21 mouse cellular contexts compared by ENCODE assay signal in the genomic region with DNA sequence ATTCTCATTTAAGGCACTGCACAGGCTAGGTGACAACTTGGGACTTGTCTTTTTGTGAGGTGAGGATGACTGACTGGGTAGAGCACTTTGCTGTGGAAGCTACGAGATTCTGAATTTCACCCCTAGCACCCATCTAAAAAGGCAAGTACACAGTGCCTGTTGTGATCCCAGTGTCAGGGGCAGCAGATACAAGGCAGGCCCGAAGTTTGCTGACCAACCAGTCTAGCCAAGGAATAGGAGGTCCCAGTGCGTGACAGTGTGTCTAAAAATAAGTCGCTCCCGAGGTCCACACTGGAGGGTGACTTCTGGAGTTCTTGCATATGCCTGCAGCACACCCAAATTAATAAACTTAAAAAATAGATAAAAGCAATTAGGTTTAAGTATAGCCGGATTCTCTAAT.
A peak's percentile ranks its signal among the peaks of the same experiment; 100 is the strongest.
DNase-seq lines count a peak whose midpoint lies in the region; ATAC-seq lines count a peak whose summit lies in the region.
"Had no signal": no experiment of that assay in that cellular context is flagged by ENCODE, and none has a peak within 500 bp of the region (broad histone marks: within the 10 kb centered on the region; RNA-seq: fewer than 3 reads in every experiment).

No protein-coding gene starts in this region.

- ATAC-seq in heart, embryonic 12.5 days (ENCODE audit: insufficient number of reproducible peaks, low FRiP score) = no peak
- peak; percentile 73 for ATAC-seq in heart, embryonic 15.5 days (replicated peaks; ENCODE audit: insufficient number of reproducible peaks, insufficient read depth, low FRiP score, low read depth)
- ATAC-seq in hindbrain, embryonic 14.5 days (ENCODE audit: low FRiP score) = no peak
- ATAC-seq: forebrain, embryonic 13.5 days; intestine, embryonic 16.5 days had no signal

- peaks cover 5% of the 10 kb centered on the region for H3K4me1 ChIP-seq in heart, embryonic 12.5 days (replicated peaks)
- H3K4me1 ChIP-seq in heart, embryonic 15.5 days (replicated peaks) = peaks cover 3% of the 10 kb centered on the region; the same call in 1 of the 2 replicates
- H3K4me1 ChIP-seq in hindbrain, embryonic 14.5 days (replicated peaks; ENCODE audit: control insufficient read depth, insufficient read depth, low read length) = no peaks in the 10 kb centered on the region
- H3K4me1 ChIP-seq: embryonic facial prominence, embryonic 10.5 days; forebrain, embryonic 13.5 days; heart, embryonic 13.5 days; hindbrain, embryonic 10.5 days; hindbrain, embryonic 15.5 days; kidney, embryonic 15.5 days had no signal

- no peaks in the 10 kb centered on the region for H3K9me3 ChIP-seq in heart, embryonic 12.5 days (replicated peaks)
- no peaks in the 10 kb centered on the region for H3K9me3 ChIP-seq in heart, embryonic 15.5 days (replicated peaks)
- H3K9me3 ChIP-seq in hindbrain, embryonic 14.5 days (ENCODE audit: control insufficient read depth, low read length) = no peaks in the 10 kb centered on the region
- H3K9me3 ChIP-seq: embryonic facial prominence, embryonic 10.5 days; forebrain, embryonic 13.5 days; heart, embryonic 13.5 days; hindbrain, embryonic 10.5 days; hindbrain, embryonic 15.5 days; kidney, embryonic 15.5 days had no signal

- no peak overlapping the region for H3K9ac ChIP-seq in heart, embryonic 12.5 days
- H3K9ac ChIP-seq in heart, embryonic 15.5 days = no peak overlapping the region
- H3K9ac ChIP-seq in hindbrain, embryonic 14.5 days = no peak overlapping the region
- H3K9ac ChIP-seq: forebrain, embryonic 13.5 days; heart, embryonic 13.5 days; hindbrain, embryonic 15.5 days; kidney, embryonic 15.5 days had no signal

- 62% methylated on average over 6 of the region's 6 CpGs for WGBS in heart, embryonic 12.5 days
- WGBS in heart, embryonic 15.5 days = 52% methylated on average over 6 of the region's 6 CpGs
- 97% methylated on average over 6 of the region's 6 CpGs for WGBS in hindbrain, embryonic 14.5 days

- peaks cover 49% of the 10 kb centered on the region for H3K36me3 ChIP-seq in heart, embryonic 12.5 days
- peaks cover 57% of the 10 kb centered on the region for H3K36me3 ChIP-seq in heart, embryonic 15.5 days
- peaks cover 79% of the 10 kb centered on the region for H3K36me3 ChIP-seq in hindbrain, embryonic 14.5 days (replicated peaks; ENCODE audit: control insufficient read depth, insufficient read depth)

- H3K27ac ChIP-seq in heart, embryonic 12.5 days (ENCODE audit: poor library complexity, severe bottlenecking) = no peak overlapping the region
- H3K27ac ChIP-seq in heart, embryonic 15.5 days = no peak overlapping the region
- H3K27ac ChIP-seq in hindbrain, embryonic 14.5 days = no peak overlapping the region
- H3K27ac ChIP-seq: embryonic facial prominence, embryonic 10.5 days; forebrain, embryonic 13.5 days; heart, embryonic 13.5 days; hindbrain, embryonic 10.5 days; hindbrain, embryonic 15.5 days; kidney, embryonic 15.5 days had no signal

- H3K4me2 ChIP-seq in heart, embryonic 12.5 days = no peak overlapping the region
- H3K4me2 ChIP-seq in heart, embryonic 15.5 days = no peak overlapping the region
- H3K4me2 ChIP-seq in hindbrain, embryonic 14.5 days (replicated peaks) = no peak overlapping the region
- H3K4me2 ChIP-seq: forebrain, embryonic 13.5 days; heart, embryonic 13.5 days; hindbrain, embryonic 15.5 days; kidney, embryonic 15.5 days had no signal

- no peaks in the 10 kb centered on the region for H3K27me3 ChIP-seq in heart, embryonic 12.5 days (replicated peaks)
- H3K27me3 ChIP-seq in heart, embryonic 15.5 days = no peaks in the 10 kb centered on the region
- no peaks in the 10 kb centered on the region for H3K27me3 ChIP-seq in hindbrain, embryonic 14.5 days (ENCODE audit: control insufficient read depth, insufficient read depth, low read length)
- H3K27me3 ChIP-seq: CH12.LX; forebrain, embryonic 13.5 days; heart, embryonic 13.5 days; hindbrain, embryonic 15.5 days; kidney, embryonic 15.5 days had no signal

- no peak overlapping the region for H3K4me3 ChIP-seq in heart, embryonic 12.5 days
- H3K4me3 ChIP-seq in heart, embryonic 15.5 days = no peak overlapping the region
- H3K4me3 ChIP-seq in hindbrain, embryonic 14.5 days (replicated peaks; ENCODE audit: low read length) = no peak overlapping the region
- H3K4me3 ChIP-seq: embryonic facial prominence, embryonic 10.5 days; forebrain, embryonic 13.5 days; heart, embryonic 13.5 days; hindbrain, embryonic 10.5 days; hindbrain, embryonic 15.5 days; kidney, embryonic 15.5 days had no signal

- peak; percentile 94 for DNase-seq in heart, adult 11 months
- peak; percentile 36 to 47 for DNase-seq in heart, adult 9 months (ENCODE audit: low spot score in 2 of 2)
- DNase-seq in heart, postnatal 4 days = peak; percentile 22
- DNase-seq in spleen, adult 12 weeks (ENCODE audit: low spot score) = no peak
- no peak for DNase-seq in hindbrain, embryonic 14.5 days (ENCODE audit: low spot score)
- DNase-seq: adrenal gland, adult 2 months; adrenal gland, postnatal 25 days; cerebellum, adult 18-20 months; cerebellum, adult 9-11 months; gastrocnemius, postnatal 25 days; kidney, adult 2 months had no signal

Comparison
In these comparisons a context has a peak if more than half of its experiments do, and no peak if none do; other contexts are left out.
1. DNase-seq: peak in heart, adult 11 months (single experiment), heart, adult 9 months (2 of 2) and heart, postnatal 4 days (single experiment); none in spleen, adult 12 weeks (single experiment) and hindbrain, embryonic 14.5 days (single experiment).